Mouse (Mus musculus) spleen, postnatal 36 days (tissue): ENCODE measurements at regions not wholly inside any gene's neighbourhood (a gene's known extent, or its start where the extent isn't known, plus 50 kb on each side); places are given as distances from the start of the nearest gene placed in this dataset.

Experiments used
- DNase-seq, 2 experiments: peaks; one replicate each; pipeline ENCODE4 v3.0.0; 2022; ENCODE audit warnings: low spot score in 2 of 2, mixed read lengths in 1 of 2

DNA sequence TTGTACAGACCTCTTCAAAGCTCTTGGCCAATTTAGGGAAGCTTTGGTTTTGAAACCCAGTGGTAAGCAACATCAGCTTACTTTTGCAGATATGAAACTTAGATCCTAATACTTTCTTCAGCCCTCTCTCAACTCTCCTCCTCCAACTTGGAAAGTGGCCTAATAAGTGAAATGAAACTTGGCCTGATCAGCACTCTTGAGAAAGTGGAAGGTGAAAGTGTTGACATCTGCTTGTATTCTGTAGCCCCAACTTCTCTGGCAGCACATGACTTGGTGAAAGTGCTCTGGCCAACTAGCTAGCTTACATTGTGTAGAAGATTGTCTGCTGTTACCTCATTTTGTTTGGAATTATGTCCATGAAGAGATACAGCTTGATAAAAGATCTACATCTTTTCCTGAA is 61.1 kb upstream of the Prdm1 start:
- DNase-seq, result peak; percentile 20 to 51

GRCm38 (mm10) chr10:44582736-44583135 is 54.4 kb upstream of the Prdm1 start:
- DNase-seq, result no peak
